Mouse (Mus musculus) E14TG2a.4 (cell line): ENCODE measurements at regions not wholly inside any gene's neighbourhood (a gene's known extent, or its start where the extent isn't known, plus 50 kb on each side); places are given as distances from the start of the nearest gene placed in this dataset.

Experiments used
- CTCF ChIP-seq: conservative IDR thresholded peaks from 2 replicates; pipeline ENCODE4 v1.5.1; 2014; ENCODE audit warnings: low read length
- NANOG ChIP-seq: IDR thresholded peaks from 2 replicates; pipeline ENCODE4 v1.6.1; 2014; ENCODE audit warnings: borderline replicate concordance, low read length, mixed read lengths
- POU5F1 ChIP-seq: IDR thresholded peaks from 2 replicates; pipeline ENCODE4 v1.6.1; 2014; ENCODE audit warnings: low read length, borderline replicate concordance

- TF ChIP-seq CTCF: no peak
- TF ChIP-seq NANOG: no peak
- no peak for TF ChIP-seq POU5F1
Measured at GRCm38 (mm10) chr17:79790166-79790565, 75.3 kb upstream of the Cyp1b1 start.
